16 mouse cellular contexts compared by ENCODE assay signal in genomic region chr14:20048481-20048835, GRCm38 (mm10).
A peak's percentile ranks its signal among the peaks of the same experiment; 100 is the strongest.
DNase-seq lines count a peak whose midpoint lies in the region; ATAC-seq and TF ChIP-seq lines count a peak whose summit lies in the region.
"Had no signal": no experiment of that assay in that cellular context is flagged by ENCODE, and none has a peak within 500 bp of the region (broad histone marks: within the 10 kb centered on the region; RNA-seq: fewer than 3 reads in every experiment).

No protein-coding gene starts in this region.

- no peak for TF ChIP-seq CTCF in stomach, postnatal 0 days (IDR thresholded peaks at IDR 0.05; ENCODE audit: low read depth)

- no peak for DNase-seq in midbrain, embryonic 11.5 days (ENCODE audit: low spot score, missing footprints)
- DNase-seq in midbrain, embryonic 10.5 days (ENCODE audit: low spot score): no peak
- no peak for DNase-seq in lung, postnatal 25 days (ENCODE audit: low spot score)
- no peak for DNase-seq in layer of hippocampus, adult 9-11 months
- no peak for DNase-seq in stomach, postnatal 0 days (ENCODE audit: low spot score)
- DNase-seq: adrenal gland, postnatal 10 days; cerebellum, adult 2 months; kidney, adult 2 months; kidney, postnatal 36 days; right cerebral cortex, postnatal 25 days had no signal

- H3K4me2 ChIP-seq in midbrain, embryonic 11.5 days: no peak overlapping the region
- H3K4me2 ChIP-seq in forebrain, embryonic 15.5 days (replicated peaks): no peak overlapping the region
- H3K4me2 ChIP-seq in hindbrain, embryonic 16.5 days (ENCODE audit: low read length): no peak overlapping the region
- no peak overlapping the region for H3K4me2 ChIP-seq in neural tube, embryonic 14.5 days (ENCODE audit: low read depth, low read length)
- no peak overlapping the region for H3K4me2 ChIP-seq in stomach, postnatal 0 days (replicated peaks; ENCODE audit: low read depth)
- H3K4me2 ChIP-seq: embryonic facial prominence, embryonic 15.5 days; heart, embryonic 13.5 days had no signal

- peaks cover 9% of the 10 kb centered on the region for H3K4me1 ChIP-seq in midbrain, embryonic 11.5 days (ENCODE audit: control insufficient read depth, insufficient read depth, low read length)
- H3K4me1 ChIP-seq in midbrain, embryonic 10.5 days: peaks cover 20% of the 10 kb centered on the region
- peaks cover 9% of the 10 kb centered on the region for H3K4me1 ChIP-seq in forebrain, embryonic 15.5 days
- H3K4me1 ChIP-seq in hindbrain, embryonic 16.5 days (ENCODE audit: control insufficient read depth, insufficient read depth, low read depth, low read length): peaks cover 9% of the 10 kb centered on the region
- H3K4me1 ChIP-seq in neural tube, embryonic 14.5 days (ENCODE audit: control insufficient read depth, insufficient read depth, low read length): 0 out of 2 replicates have a peak, but pooled peaks cover 9% of the 10 kb centered on the region
- no peaks in the 10 kb centered on the region for H3K4me1 ChIP-seq in stomach, postnatal 0 days (replicated peaks; ENCODE audit: control insufficient read depth, insufficient read depth)

- no peaks in the 10 kb centered on the region for H3K9me3 ChIP-seq in midbrain, embryonic 11.5 days (ENCODE audit: control insufficient read depth, low read length)
- no peaks in the 10 kb centered on the region for H3K9me3 ChIP-seq in midbrain, embryonic 10.5 days (replicated peaks)
- no peaks in the 10 kb centered on the region for H3K9me3 ChIP-seq in forebrain, embryonic 15.5 days
- no peaks in the 10 kb centered on the region for H3K9me3 ChIP-seq in hindbrain, embryonic 16.5 days (ENCODE audit: control insufficient read depth, low read length)
- H3K9me3 ChIP-seq in neural tube, embryonic 14.5 days (ENCODE audit: control insufficient read depth, low read length): no peaks in the 10 kb centered on the region
- no peaks in the 10 kb centered on the region for H3K9me3 ChIP-seq in stomach, postnatal 0 days (ENCODE audit: control insufficient read depth, low read length)
- H3K9me3 ChIP-seq: embryonic facial prominence, embryonic 15.5 days; heart, embryonic 13.5 days had no signal

- H3K27me3 ChIP-seq in midbrain, embryonic 11.5 days (ENCODE audit: control insufficient read depth, insufficient read depth, low read length): no peaks in the 10 kb centered on the region
- no peaks in the 10 kb centered on the region for H3K27me3 ChIP-seq in midbrain, embryonic 10.5 days (ENCODE audit: low read depth, poor library complexity, severe bottlenecking)
- H3K27me3 ChIP-seq in forebrain, embryonic 15.5 days: no peaks in the 10 kb centered on the region
- H3K27me3 ChIP-seq in hindbrain, embryonic 16.5 days (replicated peaks; ENCODE audit: control insufficient read depth, insufficient read depth, low read length): no peaks in the 10 kb centered on the region
- H3K27me3 ChIP-seq in neural tube, embryonic 14.5 days (ENCODE audit: control insufficient read depth, insufficient read depth, low read length): no peaks in the 10 kb centered on the region
- no peaks in the 10 kb centered on the region for H3K27me3 ChIP-seq in stomach, postnatal 0 days (ENCODE audit: control insufficient read depth, insufficient read depth, low read length)
- H3K27me3 ChIP-seq: embryonic facial prominence, embryonic 15.5 days; heart, embryonic 13.5 days had no signal

- no peak overlapping the region for H3K4me3 ChIP-seq in midbrain, embryonic 11.5 days (ENCODE audit: low read depth, low read length)
- no peak overlapping the region for H3K4me3 ChIP-seq in midbrain, embryonic 10.5 days
- H3K4me3 ChIP-seq in forebrain, embryonic 15.5 days: no peak overlapping the region
- H3K4me3 ChIP-seq in hindbrain, embryonic 16.5 days (ENCODE audit: low read length): no peak overlapping the region
- no peak overlapping the region for H3K4me3 ChIP-seq in neural tube, embryonic 14.5 days (ENCODE audit: low read depth, low read length)
- H3K4me3 ChIP-seq in stomach, postnatal 0 days (ENCODE audit: low read depth, low read length): no peak overlapping the region
- H3K4me3 ChIP-seq: embryonic facial prominence, embryonic 15.5 days; heart, embryonic 13.5 days had no signal

- peak; percentile 70 for ATAC-seq in midbrain, embryonic 11.5 days (ENCODE audit: low FRiP score)
- ATAC-seq in forebrain, embryonic 15.5 days (replicated peaks): peak; percentile 45
- peak; percentile 68 for ATAC-seq in hindbrain, embryonic 16.5 days
- ATAC-seq in neural tube, embryonic 14.5 days (ENCODE audit: low read depth): peak; percentile 59
- ATAC-seq in stomach, postnatal 0 days (ENCODE audit: low FRiP score, low TSS enrichment): no peak

- H3K9ac ChIP-seq in midbrain, embryonic 11.5 days (ENCODE audit: low read length): no peak overlapping the region
- H3K9ac ChIP-seq in forebrain, embryonic 15.5 days (replicated peaks): no peak overlapping the region
- no peak overlapping the region for H3K9ac ChIP-seq in hindbrain, embryonic 16.5 days (ENCODE audit: low read depth, low read length)
- H3K9ac ChIP-seq in neural tube, embryonic 14.5 days (replicated peaks; ENCODE audit: low read depth, low read length): no peak overlapping the region
- no peak overlapping the region for H3K9ac ChIP-seq in stomach, postnatal 0 days (ENCODE audit: low read length)
- H3K9ac ChIP-seq: embryonic facial prominence, embryonic 15.5 days; heart, embryonic 13.5 days had no signal

- no peaks in the 10 kb centered on the region for H3K36me3 ChIP-seq in midbrain, embryonic 11.5 days (ENCODE audit: control insufficient read depth, insufficient read depth, low read length)
- H3K36me3 ChIP-seq in midbrain, embryonic 10.5 days: no peaks in the 10 kb centered on the region
- H3K36me3 ChIP-seq in forebrain, embryonic 15.5 days: no peaks in the 10 kb centered on the region
- H3K36me3 ChIP-seq in hindbrain, embryonic 16.5 days (ENCODE audit: control insufficient read depth, insufficient read depth, low read length): no peaks in the 10 kb centered on the region
- H3K36me3 ChIP-seq in neural tube, embryonic 14.5 days (ENCODE audit: control insufficient read depth, insufficient read depth, low read length): no peaks in the 10 kb centered on the region
- H3K36me3 ChIP-seq in stomach, postnatal 0 days (ENCODE audit: control insufficient read depth, insufficient read depth, low read length): no peaks in the 10 kb centered on the region
- H3K36me3 ChIP-seq: embryonic facial prominence, embryonic 15.5 days; heart, embryonic 13.5 days had no signal

- WGBS in midbrain, embryonic 11.5 days: 14% methylated on average over 2 of the region's 2 CpGs
- 15% methylated on average over 2 of the region's 2 CpGs for WGBS in midbrain, embryonic 10.5 days
- WGBS in forebrain, embryonic 15.5 days: 12% methylated on average over 2 of the region's 2 CpGs
- 24% methylated on average over 2 of the region's 2 CpGs for WGBS in hindbrain, embryonic 16.5 days
- 17% methylated on average over 2 of the region's 2 CpGs for whole genome bisulfite sequencing in neural tube, embryonic 14.5 days
- WGBS in stomach, postnatal 0 days: 54% methylated on average over 2 of the region's 2 CpGs

- no peak overlapping the region for H3K27ac ChIP-seq in midbrain, embryonic 11.5 days (ENCODE audit: low read depth, low read length)
- no peak overlapping the region for H3K27ac ChIP-seq in midbrain, embryonic 10.5 days (replicated peaks)
- H3K27ac ChIP-seq in forebrain, embryonic 15.5 days (replicated peaks): peak overlapping the region; percentile 75
- H3K27ac ChIP-seq in hindbrain, embryonic 16.5 days (ENCODE audit: low read depth, low read length): peak overlapping the region; percentile 80
- H3K27ac ChIP-seq in neural tube, embryonic 14.5 days (ENCODE audit: low read depth, low read length): peak overlapping the region; percentile 52
- no peak overlapping the region for H3K27ac ChIP-seq in stomach, postnatal 0 days (replicated peaks)
- H3K27ac ChIP-seq: embryonic facial prominence, embryonic 15.5 days; heart, embryonic 13.5 days; macrophage had no signal

- TF ChIP-seq EP300 in stomach, postnatal 0 days (optimal IDR thresholded peaks at IDR 0.05): no peak

Comparison
In these comparisons a context has a peak if more than half of its experiments do, and no peak if none do; other contexts are left out.
1. H3K27ac ChIP-seq: peak in forebrain, embryonic 15.5 days (single experiment), hindbrain, embryonic 16.5 days (single experiment) and neural tube, embryonic 14.5 days (single experiment); none in midbrain, embryonic 11.5 days (single experiment), midbrain, embryonic 10.5 days (single experiment) and stomach, postnatal 0 days (single experiment).